ENCODE assay signal across 9 mouse cellular contexts in genomic region chr13:69487611-69488275, GRCm38 (mm10). TPM values are rescaled to one million over a fixed set of nuclear protein-coding genes. Genes with fewer than 3 reads are reported as not detected.
DNase-seq lines count a peak whose midpoint lies in the region; ATAC-seq and TF ChIP-seq lines count a peak whose summit lies in the region.
"Had no signal": no experiment of that assay in that cellular context is flagged by ENCODE, and none has a peak within 500 bp of the region (broad histone marks: within the 10 kb centered on the region; RNA-seq: fewer than 3 reads in every experiment).

No protein-coding gene starts in this region.

- TF ChIP-seq POLR2A in olfactory bulb, adult 2 months (IDR thresholded peaks at IDR 0.05; ENCODE audit: insufficient read depth, low read depth, low read length): no peak

- 1% methylated on average over 26 of the region's 26 CpGs for WGBS in forebrain, embryonic 12.5 days
- 2% methylated on average over 26 of the region's 26 CpGs for WGBS in olfactory bulb, adult 2 months

- peak overlapping the region; percentile 51 for H3K4me2 ChIP-seq in forebrain, embryonic 12.5 days

- H3K4me3 ChIP-seq in forebrain, embryonic 12.5 days (replicated peaks): peak overlapping the region; percentile 28
- H3K4me3 ChIP-seq in olfactory bulb, adult 2 months (ENCODE audit: insufficient read depth, low read depth, low read length): peak overlapping the region; percentile 39
- H3K4me3 ChIP-seq: megakaryocyte, embryonic 14.5 days had no signal

- H3K9me3 ChIP-seq in forebrain, embryonic 12.5 days: no peaks in the 10 kb centered on the region
- H3K9me3 ChIP-seq: megakaryocyte, embryonic 14.5 days had no signal

- H3K4me1 ChIP-seq in forebrain, embryonic 12.5 days: peaks cover 16% of the 10 kb centered on the region
- peaks cover 14% of the 10 kb centered on the region for H3K4me1 ChIP-seq in olfactory bulb, adult 2 months (ENCODE audit: control insufficient read depth, insufficient read depth, low read length)

- DNase-seq in right cerebral cortex, adult 18-20 months: peak; percentile 56
- DNase-seq in right cerebral cortex, postnatal 36 days (ENCODE audit: low spot score in 2 of 2): no peak
- peak; percentile 55 to 73 for DNase-seq in kidney, postnatal 4 days
- no peak for DNase-seq in layer of hippocampus, postnatal 14 days (ENCODE audit: low spot score in 2 of 2)

- H3K27me3 ChIP-seq in forebrain, embryonic 12.5 days: peaks cover 65% of the 10 kb centered on the region

- no peak overlapping the region for H3K27ac ChIP-seq in forebrain, embryonic 12.5 days
- no peak overlapping the region for H3K27ac ChIP-seq in olfactory bulb, adult 2 months (ENCODE audit: insufficient read depth, low read depth, low read length)

- ATAC-seq in forebrain, embryonic 12.5 days (ENCODE audit: low FRiP score): no peak
- no peak for ATAC-seq in CD4-positive, CD25-positive, alpha-beta regulatory T cell, adult 4 months
- no peak for ATAC-seq in erythroid progenitor cell, adult 5-6 weeks (replicated peaks; ENCODE audit: low FRiP score, poor library complexity, severe bottlenecking)

- peak overlapping the region; percentile 21; the same call in 1 of the 2 replicates for H3K9ac ChIP-seq in forebrain, embryonic 12.5 days

- no peak for TF ChIP-seq CTCF in olfactory bulb, adult 2 months (IDR thresholded peaks at IDR 0.05; ENCODE audit: insufficient read depth, low read depth, low read length)

- no peaks in the 10 kb centered on the region for H3K36me3 ChIP-seq in forebrain, embryonic 12.5 days (replicated peaks)

RNA-seq across cellular contexts. Expression of gene Nsun2, which starts 45.8 kb away (rescaled TPM):
- 107 and 110 TPM in 2 replicates for polyA plus RNA-seq in forebrain, embryonic 12.5 days (2016; fragmentation: Nextera tagmentation; extraction: Ambion mirVana)
- polyA plus RNA-seq in olfactory bulb, adult 2 months (2012; ENCODE audit: insufficient read depth, insufficient read length, low replicate concordance, missing spikeins): not detected in 2 replicates
- 10 to 100 TPM; 72.2 to 75.5 TPM for total RNA-seq in layer of hippocampus, postnatal 14 days (2021)
- polyA plus RNA-seq in CD4-positive, CD25-positive, alpha-beta regulatory T cell, adult 4 months (2017; shearing (Covaris generic)): 10 to 100 TPM; 26.3 to 30.7 TPM
- total RNA-seq in erythroid progenitor cell, adult 5-6 weeks (2015; ENCODE audit: low replicate concordance): 21.8 and 22.3 TPM in 2 replicates
- 28.1 and 33.8 TPM in 2 replicates for total RNA-seq in erythroid progenitor cell, adult 5-6 weeks (2017; ENCODE audit: low replicate concordance)

RNA-seq across cellular contexts. Expression of gene Tent4a, which starts 46.7 kb away (rescaled TPM):
- 7.1 and 7.4 TPM in 2 replicates for polyA plus RNA-seq in forebrain, embryonic 12.5 days (2016; fragmentation: Nextera tagmentation; extraction: Ambion mirVana)
- polyA plus RNA-seq in olfactory bulb, adult 2 months (2012; ENCODE audit: insufficient read depth, insufficient read length, low replicate concordance, missing spikeins): not detected in 2 replicates
- 10 to 100 TPM; 38.0 to 38.2 TPM for total RNA-seq in layer of hippocampus, postnatal 14 days (2021)
- polyA plus RNA-seq in CD4-positive, CD25-positive, alpha-beta regulatory T cell, adult 4 months (2017; shearing (Covaris generic)): 1 to 10 TPM; 4.4 to 5.6 TPM
- total RNA-seq in erythroid progenitor cell, adult 5-6 weeks (2015; ENCODE audit: low replicate concordance): 34.0 and 37.5 TPM in 2 replicates
- 33.8 and 48.0 TPM in 2 replicates for total RNA-seq in erythroid progenitor cell, adult 5-6 weeks (2017; ENCODE audit: low replicate concordance)

Comparison
In these comparisons a context has a peak if more than half of its experiments do, and no peak if none do; other contexts are left out.
1. DNase-seq: peak in right cerebral cortex, adult 18-20 months (single experiment) and kidney, postnatal 4 days (2 of 2); none in right cerebral cortex, postnatal 36 days (0 of 2) and layer of hippocampus, postnatal 14 days (0 of 2).